Mouse (Mus musculus) subcutaneous adipose tissue, adult 2 months (tissue): ENCODE measurements around the gene Slc30a1. TPM values are rescaled to one million over a fixed set of nuclear protein-coding genes. Genes with fewer than 3 reads are reported as not detected.

Source experiments
- polyA plus RNA-seq: library from polyadenylated mRNA; depleted of rRNA; stranded (reverse); fragments of >200 nt; gene quantifications from 2 replicates; pipeline ENCODE4 v1.2.3, GENCODE M21; 2012; ENCODE audit warnings: low replicate concordance; rRNA removed

Gene Slc30a1
- polyA plus RNA-seq = 8.1 and 13.8 TPM in 2 replicates

GRCm38 (mm10) chr1:191906571-191907430, at the start of gene Slc30a1:
Gene Slc30a1, plus strand, starts transcription at chr1:191906767.

Other genes with a start within 250 kb of the Slc30a1 start
- 38.0 and 136 TPM in 2 replicates for gene Lpgat1, start 188.9 kb upstream of the Slc30a1 start, polyA plus RNA-seq
- gene Nek2, start 85.3 kb upstream of the Slc30a1 start, polyA plus RNA-seq = 0.86 and 2.8 TPM in 2 replicates
- 0.18 and 0.34 TPM in 2 replicates for gene Rd3, start 70.6 kb downstream of the Slc30a1 start, polyA plus RNA-seq
- gene Traf5, start 185.8 kb downstream of the Slc30a1 start, polyA plus RNA-seq = 14.5 and 26.9 TPM in 2 replicates
- 31.1 and 45.8 TPM in 2 replicates for gene Rcor3, start 231.3 kb downstream of the Slc30a1 start, polyA plus RNA-seq